Mouse (Mus musculus): ENCODE data around the gene Fam8a1. TPM values are rescaled to one million over a fixed set of nuclear protein-coding genes. Genes with fewer than 3 reads are reported as not detected.

Gene Fam8a1
- polyA plus RNA-seq, 1 experiment from 2014 or later: 14.7 TPM

- Histone ChIP-seq H3K4me3 (ENCODE audit: low read depth, low read length) (no peak overlapping the region), H3K9me3 (ENCODE audit: control insufficient read depth, low read length) (no peaks in the 10 kb centered on the region), H3K4me1 (ENCODE audit: control insufficient read depth, insufficient read depth, low read length) (peaks cover 8% of the 10 kb centered on the region), H3K27ac (ENCODE audit: low read depth, low read length) (no peak overlapping the region), H3K9ac (replicated peaks; ENCODE audit: low read depth, low read length) (no peak overlapping the region), H3K36me3 (ENCODE audit: control insufficient read depth, insufficient read depth, low read length) (no peaks in the 10 kb centered on the region), H3K4me2 (ENCODE audit: low read depth, low read length) (no peak overlapping the region), H3K27me3 (ENCODE audit: control insufficient read depth, insufficient read depth, low read length) (no peaks in the 10 kb centered on the region)
- no peak for ATAC-seq (ENCODE audit: low read depth)
Observed at GRCm38 (mm10) chr13:46721009-46721408, 51.7 kb downstream of the Fam8a1 start.

GRCm38 (mm10) chr13:46724371-46724770, 55.0 kb downstream of the Fam8a1 start:
- no peaks in the 10 kb centered on the region for H3K36me3 ChIP-seq (ENCODE audit: control insufficient read depth, insufficient read depth, low read length)
- H3K27ac ChIP-seq (ENCODE audit: low read depth, low read length): no peak overlapping the region
- H3K4me3 ChIP-seq (ENCODE audit: low read depth, low read length): no peak overlapping the region
- H3K9ac ChIP-seq (replicated peaks; ENCODE audit: low read depth, low read length): no peak overlapping the region
- ATAC-seq (ENCODE audit: low read depth): no peak
- no peak overlapping the region for H3K4me2 ChIP-seq (ENCODE audit: low read depth, low read length)
- no peaks in the 10 kb centered on the region for H3K27me3 ChIP-seq (ENCODE audit: control insufficient read depth, insufficient read depth, low read length)
- peaks cover 9% of the 10 kb centered on the region for H3K4me1 ChIP-seq (ENCODE audit: control insufficient read depth, insufficient read depth, low read length)
- H3K9me3 ChIP-seq (ENCODE audit: control insufficient read depth, low read length): no peaks in the 10 kb centered on the region

GRCm38 (mm10) chr13:46725227-46725626, 55.9 kb downstream of the Fam8a1 start:
- H3K9ac ChIP-seq (replicated peaks; ENCODE audit: low read depth, low read length): no peak overlapping the region

GRCm38 (mm10) chr13:46726288-46727037, 57.1 kb downstream of the Fam8a1 start:
- no peaks in the 10 kb centered on the region for H3K36me3 ChIP-seq (ENCODE audit: control insufficient read depth, insufficient read depth, low read length)
- peak overlapping the region; percentile 97 for H3K27ac ChIP-seq (ENCODE audit: low read depth, low read length)
- ATAC-seq (ENCODE audit: low read depth): no peak
- peak overlapping the region; percentile 99 for H3K4me3 ChIP-seq (ENCODE audit: low read depth, low read length)
- H3K4me1 ChIP-seq (ENCODE audit: control insufficient read depth, insufficient read depth, low read length): peaks cover 9% of the 10 kb centered on the region
- H3K9ac ChIP-seq (replicated peaks; ENCODE audit: low read depth, low read length): peak overlapping the region; percentile 94
- WGBS: under 1% methylated on average over 30 of the region's 30 CpGs
- H3K27me3 ChIP-seq (ENCODE audit: control insufficient read depth, insufficient read depth, low read length): no peaks in the 10 kb centered on the region
- peak overlapping the region; percentile 93 for H3K4me2 ChIP-seq (ENCODE audit: low read depth, low read length)
- no peaks in the 10 kb centered on the region for H3K9me3 ChIP-seq (ENCODE audit: control insufficient read depth, low read length)

More at GRCm38 (mm10) chr13:46725227-46725626, 55.9 kb downstream of the Fam8a1 start:
- ATAC-seq (ENCODE audit: low read depth): no peak
- H3K36me3 ChIP-seq (ENCODE audit: control insufficient read depth, insufficient read depth, low read length): no peaks in the 10 kb centered on the region
- peak overlapping the region; percentile 1; the same call in 1 of the 2 replicates for H3K4me2 ChIP-seq (ENCODE audit: low read depth, low read length)
- H3K27ac ChIP-seq (ENCODE audit: low read depth, low read length): no peak overlapping the region
- 31% methylated on average over 2 of the region's 2 CpGs for WGBS
- H3K27me3 ChIP-seq (ENCODE audit: control insufficient read depth, insufficient read depth, low read length): no peaks in the 10 kb centered on the region
- H3K4me3 ChIP-seq (ENCODE audit: low read depth, low read length): no peak overlapping the region
- H3K9me3 ChIP-seq (ENCODE audit: control insufficient read depth, low read length): no peaks in the 10 kb centered on the region
- H3K4me1 ChIP-seq (ENCODE audit: control insufficient read depth, insufficient read depth, low read length): peaks cover 9% of the 10 kb centered on the region

GRCm38 (mm10) chr13:46727038-46727836, 57.9 kb downstream of the Fam8a1 start:
- peaks cover 9% of the 10 kb centered on the region for H3K4me1 ChIP-seq (ENCODE audit: control insufficient read depth, insufficient read depth, low read length)
- peak overlapping the region; percentile 94 for H3K9ac ChIP-seq (replicated peaks; ENCODE audit: low read depth, low read length)
- under 1% methylated on average over 42 of the region's 85 CpGs for WGBS
- H3K4me2 ChIP-seq (ENCODE audit: low read depth, low read length): peak overlapping the region; percentile 93
- peak; percentile 86 for ATAC-seq (ENCODE audit: low read depth)
- no peaks in the 10 kb centered on the region for H3K9me3 ChIP-seq (ENCODE audit: control insufficient read depth, low read length)
- no peaks in the 10 kb centered on the region for H3K36me3 ChIP-seq (ENCODE audit: control insufficient read depth, insufficient read depth, low read length)
- H3K27me3 ChIP-seq (ENCODE audit: control insufficient read depth, insufficient read depth, low read length): no peaks in the 10 kb centered on the region
- H3K27ac ChIP-seq (ENCODE audit: low read depth, low read length): peak overlapping the region; percentile 97
- H3K4me3 ChIP-seq (ENCODE audit: low read depth, low read length): peak overlapping the region; percentile 99

Other genes starting within 250 kb of the Fam8a1 start
- gene Cap2, start 167.7 kb upstream of the Fam8a1 start, polyA plus RNA-seq (2014; fragmentation: Nextera tagmentation; extraction: Ambion mirVana): 5.7 TPM in 2 replicates
- gene Nup153, start 58.4 kb downstream of the Fam8a1 start, polyA plus RNA-seq (2014; fragmentation: Nextera tagmentation; extraction: Ambion mirVana): 27.7 and 29.4 TPM in 2 replicates

All from neural tube, embryonic 14.5 days (tissue).